Mouse (Mus musculus): ENCODE data around the gene Strip1.

GRCm38 (mm10) chr3:107671509-107671908, 40.0 kb upstream of the Strip1 start:
- no peak for TF ChIP-seq CTCF (IDR thresholded peaks at IDR 0.05; ENCODE audit: low read depth, low read length)
- no peak for TF ChIP-seq POLR2AphosphoS5 (IDR thresholded peaks at IDR 0.05; ENCODE audit: insufficient replicate concordance, low read depth, low read length)
- no peak for TF ChIP-seq GATA1 (IDR thresholded peaks at IDR 0.05; ENCODE audit: borderline replicate concordance, low read length)

Data from G1E (cell line).